Mouse (Mus musculus): Measurements from ENCODE around the gene Grm7.

DNA sequence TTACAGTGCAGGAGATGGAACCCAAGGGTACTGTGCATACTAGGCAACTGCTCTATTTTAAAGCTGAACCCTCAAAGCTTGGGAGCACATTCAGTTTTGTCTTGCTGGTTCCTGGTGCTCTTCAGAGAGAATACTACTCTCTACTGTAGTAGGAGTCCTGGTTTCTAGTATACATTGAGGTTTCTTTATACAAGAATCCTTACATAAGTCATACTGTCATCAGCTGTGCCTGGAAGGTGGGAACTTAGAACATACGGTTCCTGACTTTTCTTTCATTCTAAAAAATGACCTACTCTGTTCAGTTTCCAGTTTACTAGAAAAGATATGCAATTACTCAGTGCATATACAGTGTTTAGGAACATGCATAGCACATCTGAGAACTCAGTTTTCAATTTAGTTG, 449.4 kb downstream of the Grm7 start:
- TF ChIP-seq CTCF (IDR thresholded peaks at IDR 0.05; ENCODE audit: low read depth) = no peak
- TF ChIP-seq EP300 (IDR thresholded peaks at IDR 0.05; ENCODE audit: low read depth) = no peak
